Mouse (Mus musculus): Measurements from ENCODE around the gene Eif4e2.

Gene Eif4e2

DNA sequence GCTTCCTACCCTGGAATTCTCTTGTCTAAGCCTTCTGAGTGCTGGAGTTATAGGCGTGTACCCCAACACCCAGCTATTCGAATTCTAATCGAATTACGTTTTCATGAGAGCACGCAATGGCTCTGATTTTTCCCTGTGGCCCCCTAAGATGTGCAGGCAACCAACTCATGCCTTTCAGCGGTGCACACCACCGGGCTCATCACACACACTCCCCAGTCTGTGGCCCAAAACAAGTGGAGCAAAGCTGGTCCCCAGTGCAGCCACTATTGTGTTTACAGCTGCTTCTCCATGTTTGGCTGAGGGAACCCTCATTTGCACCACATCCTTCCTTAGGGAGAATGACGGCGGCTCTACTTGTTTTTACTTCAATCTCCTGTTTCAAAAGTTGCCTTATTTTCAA is 49.5 kb downstream of the Eif4e2 start:
- DNase-seq (ENCODE audit: low read depth, low spot score), result no peak

GRCm38 (mm10) chr1:87263796-87264133 is 50.1 kb downstream of the Eif4e2 start:
- no peak for DNase-seq (ENCODE audit: low read depth, low spot score)

GRCm38 (mm10) chr1:87264134-87265006 is 50.7 kb downstream of the Eif4e2 start, which contains the start of gene Efhd1:
TSS of gene Efhd1 (plus strand) at chr1:87264363.
- DNase-seq (ENCODE audit: low read depth, low spot score), result no peak

DNA sequence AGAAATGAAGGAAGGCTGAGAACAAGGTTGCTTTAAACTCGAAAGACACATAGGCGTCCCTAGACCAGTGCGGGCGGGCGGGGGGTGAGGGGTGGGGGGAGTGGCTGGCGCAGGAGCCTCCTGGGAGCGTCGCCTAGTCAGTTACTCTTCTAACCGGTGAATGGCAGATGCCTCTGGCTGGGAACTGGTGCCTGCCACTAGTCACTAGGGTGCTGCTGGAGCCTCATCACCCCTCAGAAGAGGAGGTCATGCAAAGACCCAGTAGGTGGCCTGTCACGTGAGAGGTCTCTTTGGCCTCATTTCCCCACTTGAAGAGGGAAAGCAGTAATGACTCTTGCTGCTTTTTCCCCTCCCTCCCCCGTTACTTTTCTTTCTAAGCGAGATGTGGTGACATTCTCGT is 51.5 kb downstream of the Eif4e2 start:
- DNase-seq (ENCODE audit: low read depth, low spot score), result no peak

GRCm38 (mm10) chr1:87266296-87267090 is 52.8 kb downstream of the Eif4e2 start:
- DNase-seq (ENCODE audit: low read depth, low spot score), result no peak

DNA sequence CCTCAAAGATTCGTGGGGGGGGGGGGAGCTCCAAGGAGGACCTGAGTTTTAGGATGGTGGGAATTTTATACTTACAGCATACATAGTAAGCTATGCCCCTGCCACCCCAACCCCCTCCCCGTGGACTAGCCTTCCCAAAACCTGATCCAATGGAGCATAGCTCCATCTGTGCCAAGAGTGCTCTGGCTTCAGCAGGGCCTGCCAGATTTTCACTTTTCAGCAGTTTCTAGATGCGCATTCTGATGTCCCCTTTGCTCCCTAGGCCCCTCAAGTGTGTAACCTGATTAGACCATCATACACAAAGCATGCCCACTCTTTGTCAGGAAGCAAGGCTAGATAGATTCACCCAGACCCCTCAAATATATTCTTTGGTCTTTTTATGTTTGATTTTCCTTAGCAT is 56.5 kb downstream of the Eif4e2 start:
- DNase-seq (ENCODE audit: low read depth, low spot score), result no peak

DNA sequence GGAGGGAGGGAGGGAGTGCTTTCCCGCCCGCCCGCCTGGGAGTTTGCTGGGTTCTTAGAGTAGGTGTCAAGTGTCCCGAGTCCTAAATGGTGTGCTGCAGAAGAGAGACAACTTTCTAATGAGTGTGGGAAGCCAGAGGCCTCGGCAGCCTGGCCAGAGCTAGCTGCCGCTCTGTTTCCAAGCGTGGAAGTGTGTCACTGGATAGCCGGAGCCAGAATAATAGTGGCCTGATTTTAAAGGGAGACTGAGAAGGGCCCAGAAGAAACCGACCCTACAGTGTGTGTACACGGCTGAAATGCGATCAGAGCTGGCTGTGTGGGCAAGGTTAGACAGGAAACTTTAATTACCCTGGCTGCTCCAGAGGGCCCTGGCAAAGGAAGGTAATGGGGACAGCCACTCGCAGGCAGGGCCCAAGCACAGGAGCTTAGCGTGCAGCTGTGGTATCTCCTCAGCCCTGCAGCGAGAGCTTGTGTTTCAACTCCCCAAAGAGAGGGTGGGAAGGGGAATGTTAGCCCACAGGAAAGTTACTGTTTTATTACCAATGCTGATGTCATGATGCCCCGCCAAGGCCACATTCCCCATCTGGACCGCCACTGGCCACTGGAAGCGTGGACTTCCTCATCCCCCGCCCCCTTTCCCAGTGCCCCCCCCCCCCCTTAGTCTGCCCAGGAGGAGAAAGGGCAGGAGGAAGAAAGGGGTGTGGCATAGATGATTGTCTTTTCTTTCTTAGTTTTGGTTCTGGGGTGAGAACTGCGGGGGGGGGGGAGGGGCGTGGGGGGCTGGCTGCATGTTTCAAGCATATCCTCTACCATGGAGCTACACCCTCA is 57.1 kb downstream of the Eif4e2 start:
- no peak for DNase-seq (ENCODE audit: low read depth, low spot score)

- DNase-seq (ENCODE audit: low read depth, low spot score), result no peak
Measured at GRCm38 (mm10) chr1:87271596-87271995, 57.9 kb downstream of the Eif4e2 start.

DNA sequence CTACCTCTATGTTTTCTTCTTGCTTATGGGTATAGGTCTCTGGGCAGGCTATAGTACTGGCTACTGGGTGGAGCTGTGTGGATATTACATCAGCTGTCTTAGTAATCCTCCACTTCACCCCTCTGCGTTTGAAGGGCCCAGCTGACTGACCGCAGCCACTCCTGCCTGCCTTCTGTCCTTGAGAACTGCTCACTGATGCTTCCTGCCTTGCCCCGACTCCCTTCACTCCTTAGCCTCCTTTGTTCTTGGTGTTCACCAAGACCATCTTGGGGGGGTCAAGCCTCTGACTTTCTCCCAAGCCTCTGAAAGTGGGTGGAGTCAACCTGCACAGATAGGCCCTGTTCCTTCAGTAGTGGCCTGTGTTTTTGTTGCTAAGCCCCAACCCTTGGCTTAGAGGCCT is 58.7 kb downstream of the Eif4e2 start:
- no peak for DNase-seq (ENCODE audit: low read depth, low spot score)

GRCm38 (mm10) chr1:87273514-87273942 is 59.8 kb downstream of the Eif4e2 start:
- DNase-seq (ENCODE audit: low read depth, low spot score), result peak; percentile 62

- no peak for DNase-seq (ENCODE audit: low read depth, low spot score)
Measured at GRCm38 (mm10) chr1:87274134-87274533, 60.4 kb downstream of the Eif4e2 start.

- DNase-seq (ENCODE audit: low read depth, low spot score), result no peak
Measured at GRCm38 (mm10) chr1:87275151-87275550, 61.4 kb downstream of the Eif4e2 start.

GRCm38 (mm10) chr1:87276056-87276455 is 62.3 kb downstream of the Eif4e2 start:
- DNase-seq (ENCODE audit: low read depth, low spot score), result no peak

GRCm38 (mm10) chr1:87280281-87280680 is 66.6 kb downstream of the Eif4e2 start:
- no peak for DNase-seq (ENCODE audit: low read depth, low spot score)

DNA sequence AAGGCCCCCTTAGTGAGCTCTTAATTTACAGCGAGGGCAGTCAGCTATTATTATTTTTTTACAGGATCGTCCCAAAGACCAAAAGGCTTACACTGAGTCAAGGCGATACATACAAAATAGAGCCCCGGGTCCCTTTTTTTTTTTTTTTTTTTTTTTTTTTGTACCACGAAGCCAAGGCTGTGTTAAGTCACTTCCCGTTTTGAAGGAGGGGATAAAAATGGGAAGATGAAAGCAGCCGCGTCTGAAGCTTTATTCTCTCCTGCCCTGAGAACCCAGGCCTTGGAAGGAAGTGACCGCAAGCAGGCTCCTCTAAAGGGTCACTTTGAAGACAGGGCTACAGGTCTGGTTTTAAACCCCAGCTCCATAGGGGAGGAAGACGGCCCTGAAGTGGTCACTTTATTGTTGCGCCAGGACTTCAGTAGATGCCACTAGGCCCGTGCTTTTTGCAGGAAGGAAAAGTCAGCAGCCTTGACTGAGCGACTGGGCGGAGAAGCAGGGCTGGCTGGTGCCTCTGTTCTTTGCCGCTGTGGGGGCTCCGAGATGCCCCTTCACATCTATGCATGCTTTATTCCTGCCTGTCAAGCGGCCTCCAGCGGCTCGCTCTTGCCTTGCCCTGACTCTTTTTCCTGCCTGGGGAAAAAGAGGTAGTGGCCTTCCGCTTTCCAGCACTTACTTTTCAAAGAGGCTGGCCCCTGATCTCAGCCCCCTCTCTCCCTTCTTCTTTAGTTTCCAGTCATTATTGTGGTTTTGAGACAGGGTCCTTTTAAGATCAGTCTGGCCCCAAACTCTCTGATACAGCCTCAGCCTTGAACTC is 68.1 kb downstream of the Eif4e2 start:
- DNase-seq (ENCODE audit: low read depth, low spot score), result no peak

DNA sequence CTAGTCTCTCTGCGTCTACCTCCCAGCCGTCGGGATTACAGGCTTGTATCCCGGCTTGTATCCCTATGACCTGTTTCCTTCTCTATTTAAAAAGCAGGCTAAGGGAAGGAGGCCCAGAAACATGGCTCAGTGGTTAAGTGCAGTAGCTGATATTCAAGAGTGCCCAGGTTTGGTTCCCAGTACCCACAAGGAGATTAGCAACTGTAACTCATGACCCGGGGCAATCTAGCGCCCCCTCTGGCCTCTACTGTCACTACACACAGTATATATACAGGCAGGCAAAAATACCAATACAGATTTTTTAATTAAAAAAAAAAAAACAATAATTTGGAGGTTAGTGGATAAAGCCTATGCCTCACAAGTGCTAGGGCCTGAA is 68.7 kb downstream of the Eif4e2 start:
- DNase-seq (ENCODE audit: low read depth, low spot score), result no peak

DNA sequence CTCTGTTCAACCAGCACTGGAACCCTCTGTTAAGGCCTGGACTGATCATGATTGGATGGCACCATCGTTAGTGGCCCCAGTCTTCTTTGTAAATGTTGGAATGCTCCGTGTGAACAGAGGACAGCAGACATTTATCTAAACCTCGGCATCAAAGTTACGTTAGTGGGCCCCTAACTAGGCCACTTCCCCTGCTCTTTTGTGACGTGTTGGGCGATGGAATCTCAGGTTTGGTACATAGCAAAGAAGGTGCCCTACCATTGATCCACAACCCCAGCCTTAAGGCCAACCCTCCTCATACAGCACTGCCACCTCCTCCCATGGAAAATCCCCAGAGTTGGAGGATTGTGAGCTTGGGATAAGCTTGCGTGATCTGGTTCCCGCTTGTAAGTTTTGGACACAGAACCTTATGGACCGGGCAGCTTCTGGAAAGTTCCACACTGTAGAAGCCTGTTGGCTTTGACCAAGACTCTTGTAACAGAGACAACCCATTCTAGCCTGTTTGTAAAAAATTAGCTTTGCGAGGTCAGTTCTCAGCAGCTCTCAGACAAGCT is 69.8 kb downstream of the Eif4e2 start:
- DNase-seq (ENCODE audit: low read depth, low spot score), result no peak

DNA sequence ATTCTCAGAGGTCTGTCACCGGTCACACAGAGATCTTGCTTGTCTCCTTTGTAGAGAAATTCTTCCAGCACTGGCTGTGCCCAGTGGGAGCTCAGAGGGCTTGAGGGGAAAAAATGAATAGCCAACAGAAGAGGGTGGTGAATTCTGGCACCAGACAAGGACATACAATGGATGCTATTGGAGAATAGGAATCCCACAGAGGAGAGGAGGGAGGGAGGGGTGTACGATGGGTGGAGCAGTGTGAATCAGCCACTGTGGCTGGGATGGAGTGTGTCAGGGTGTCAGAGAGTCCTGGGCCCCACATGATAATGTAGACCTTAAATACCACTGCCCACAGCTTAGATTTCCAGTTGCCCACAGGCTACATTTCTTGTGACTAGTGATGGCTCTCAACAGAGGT is 73.4 kb downstream of the Eif4e2 start:
- peak; percentile 35 for DNase-seq (ENCODE audit: low read depth, low spot score)
